Mouse (Mus musculus): Measurements from ENCODE around the gene Spp1. TPM values are rescaled to one million over a fixed set of nuclear protein-coding genes. Genes with fewer than 3 reads are reported as not detected.

The Spp1 gene
- under 1 TPM; 0.19 to 0.41 TPM for total RNA-seq (2021)
- long read RNA-seq, experiment 1, partial matches to known transcripts = 0 of 1 reads
- long read RNA-seq, experiment 1, other reads (novel, unspliced or antisense) = 0 of 1 reads
- long read RNA-seq, experiment 2, partial matches to known transcripts = 0 of 2 reads
- long read RNA-seq, experiment 2, other reads (novel, unspliced or antisense) = 0 of 2 reads

- intact Hi-C loops (cut with DNase I) = no loop called here
- DNase-seq = no peak
Observed at GRCm38 (mm10) chr5:104434835-104435301, at the start of gene Spp1. TSS of gene Spp1 (plus strand) at chr5:104435118.

GRCm38 (mm10) chr5:104385521-104385920 is 49.4 kb upstream of the Spp1 start:
- intact Hi-C loops (cut with DNase I) = no loop called here
- DNase-seq = no peak

GRCm38 (mm10) chr5:104386908-104387307 is 48.0 kb upstream of the Spp1 start:
- DNase-seq = no peak
- intact Hi-C loops (cut with DNase I) = no loop called here

GRCm38 (mm10) chr5:104390962-104391361 is 44.0 kb upstream of the Spp1 start:
- intact Hi-C loops (cut with DNase I) = no loop called here
- no peak for DNase-seq

GRCm38 (mm10) chr5:104392784-104393183 is 42.1 kb upstream of the Spp1 start:
- intact Hi-C loops (cut with DNase I) = no loop called here

GRCm38 (mm10) chr5:104396286-104396685 is 38.6 kb upstream of the Spp1 start:
- DNase-seq = no peak
- intact Hi-C loops (cut with DNase I) = no loop called here

More at GRCm38 (mm10) chr5:104392784-104393183, 42.1 kb upstream of the Spp1 start:
- DNase-seq = no peak

- no peak for DNase-seq
- intact Hi-C loops (cut with DNase I) = no loop called here
Observed at GRCm38 (mm10) chr5:104398001-104398400, 36.9 kb upstream of the Spp1 start.

GRCm38 (mm10) chr5:104399291-104399950 is 35.5 kb upstream of the Spp1 start:
- no peak for DNase-seq
- intact Hi-C loops (cut with DNase I) = no loop called here

- intact Hi-C loops (cut with DNase I) = no loop called here
- no peak for DNase-seq
Observed at GRCm38 (mm10) chr5:104399970-104400369, 34.9 kb upstream of the Spp1 start.

- no peak for DNase-seq
- intact Hi-C loops (cut with DNase I) = no loop called here
Observed at GRCm38 (mm10) chr5:104402651-104403050, 32.3 kb upstream of the Spp1 start.

GRCm38 (mm10) chr5:104403351-104403750 is 31.6 kb upstream of the Spp1 start:
- intact Hi-C loops (cut with DNase I) = no loop called here
- DNase-seq = no peak

GRCm38 (mm10) chr5:104404551-104404950 is 30.4 kb upstream of the Spp1 start:
- DNase-seq = no peak
- intact Hi-C loops (cut with DNase I) = no loop called here

GRCm38 (mm10) chr5:104405051-104405450 is 29.9 kb upstream of the Spp1 start:
- DNase-seq = no peak
- intact Hi-C loops (cut with DNase I) = no loop called here

- no peak for DNase-seq
Observed at GRCm38 (mm10) chr5:104406756-104407155, 28.2 kb upstream of the Spp1 start.

GRCm38 (mm10) chr5:104407541-104408231 is 27.2 kb upstream of the Spp1 start:
- intact Hi-C loops (cut with DNase I) = no loop called here
- DNase-seq = no peak

More at GRCm38 (mm10) chr5:104406756-104407155, 28.2 kb upstream of the Spp1 start:
- intact Hi-C loops (cut with DNase I) = no loop called here

- intact Hi-C loops (cut with DNase I) = no loop called here
- no peak for DNase-seq
Observed at GRCm38 (mm10) chr5:104408549-104408948, 26.4 kb upstream of the Spp1 start.

GRCm38 (mm10) chr5:104415999-104416398 is 18.9 kb upstream of the Spp1 start:
- intact Hi-C loops (cut with DNase I) = no loop called here
- no peak for DNase-seq

- intact Hi-C loops (cut with DNase I) = no loop called here
- DNase-seq = no peak
Observed at GRCm38 (mm10) chr5:104417028-104417427, 17.9 kb upstream of the Spp1 start.

GRCm38 (mm10) chr5:104417721-104418120 is 17.2 kb upstream of the Spp1 start:
- intact Hi-C loops (cut with DNase I) = no loop called here

GRCm38 (mm10) chr5:104422039-104422438 is 12.9 kb upstream of the Spp1 start:
- DNase-seq = no peak
- intact Hi-C loops (cut with DNase I) = no loop called here

More at GRCm38 (mm10) chr5:104417721-104418120, 17.2 kb upstream of the Spp1 start:
- no peak for DNase-seq

GRCm38 (mm10) chr5:104423861-104424260 is 11.1 kb upstream of the Spp1 start:
- intact Hi-C loops (cut with DNase I) = no loop called here
- DNase-seq = no peak

- DNase-seq = no peak
- intact Hi-C loops (cut with DNase I) = no loop called here
Observed at GRCm38 (mm10) chr5:104425949-104426348, 9.0 kb upstream of the Spp1 start.

Data from heart, postnatal 14 days (tissue).